Mouse (Mus musculus) left cerebral cortex, adult 11 months (tissue): ENCODE results near the gene Pik3r2.

Experiments
- DNase-seq: peaks from one replicate; pipeline ENCODE4 v3.0.0; 2022; ENCODE audit warnings: low spot score

Gene Pik3r2

GRCm38 (mm10) chr8:70772890-70773289 lies 3.6 kb downstream of the Pik3r2 start:
- DNase-seq = no peak

- no peak for DNase-seq
These were observed 4.4 kb downstream of the Pik3r2 start for GRCm38 (mm10) chr8:70772075-70772474.

- no peak for DNase-seq
These were observed 5.3 kb downstream of the Pik3r2 start for GRCm38 (mm10) chr8:70771217-70771616.

GRCm38 (mm10) chr8:70770748-70771147 lies 5.8 kb downstream of the Pik3r2 start:
- no peak for DNase-seq

GRCm38 (mm10) chr8:70769858-70770257 lies 6.7 kb downstream of the Pik3r2 start:
- no peak for DNase-seq

- peak; percentile 92 for DNase-seq
These were observed 7.2 kb downstream of the Pik3r2 start for GRCm38 (mm10) chr8:70769359-70769758.

- no peak for DNase-seq
These were observed 7.6 kb downstream of the Pik3r2 start for GRCm38 (mm10) chr8:70768956-70769355.

GRCm38 (mm10) chr8:70768231-70768776 lies 8.2 kb downstream of the Pik3r2 start:
- no peak for DNase-seq

GRCm38 (mm10) chr8:70767503-70767902 lies 9.0 kb downstream of the Pik3r2 start:
- no peak for DNase-seq

- DNase-seq = no peak
These were observed 9.7 kb downstream of the Pik3r2 start for GRCm38 (mm10) chr8:70766571-70767440.

- no peak for DNase-seq
These were observed 10.5 kb downstream of the Pik3r2 start for GRCm38 (mm10) chr8:70765838-70766570.

GRCm38 (mm10) chr8:70765329-70765728 lies 11.2 kb downstream of the Pik3r2 start:
- no peak for DNase-seq

- no peak for DNase-seq
These were observed 11.8 kb downstream of the Pik3r2 start for GRCm38 (mm10) chr8:70764676-70765075.

- DNase-seq = no peak
These were observed 12.5 kb downstream of the Pik3r2 start for GRCm38 (mm10) chr8:70764026-70764425.

GRCm38 (mm10) chr8:70763354-70763753 lies 13.2 kb downstream of the Pik3r2 start:
- no peak for DNase-seq

GRCm38 (mm10) chr8:70762118-70762517 lies 14.4 kb downstream of the Pik3r2 start:
- DNase-seq = no peak

- DNase-seq = peak; percentile 94
These were observed 15.6 kb downstream of the Pik3r2 start, which contains the start of gene Mpv17l2 for GRCm38 (mm10) chr8:70760775-70761406. Gene Mpv17l2, minus strand, starts transcription at chr8:70760946.

- no peak for DNase-seq
These were observed 16.2 kb downstream of the Pik3r2 start for GRCm38 (mm10) chr8:70760350-70760749.

- no peak for DNase-seq
These were observed 17.6 kb downstream of the Pik3r2 start for GRCm38 (mm10) chr8:70758616-70759561.

- no peak for DNase-seq
These were observed 18.3 kb downstream of the Pik3r2 start for GRCm38 (mm10) chr8:70758308-70758615.
